Mouse (Mus musculus) frontal cortex, adult (tissue): ENCODE results near the gene Tedc1.
A peak's percentile ranks its signal among the peaks of the same experiment; 100 is the strongest.

ENCODE experiments used
- ATAC-seq: cut with Nextera tagmentation; 2 replicates; pipeline ENCODE4 v1.9.2; 2017; ENCODE audit warnings: mild to moderate bottlenecking, moderate library complexity, mixed read lengths; ENCODE audit not compliant: low TSS enrichment

The Tedc1 gene

DNA sequence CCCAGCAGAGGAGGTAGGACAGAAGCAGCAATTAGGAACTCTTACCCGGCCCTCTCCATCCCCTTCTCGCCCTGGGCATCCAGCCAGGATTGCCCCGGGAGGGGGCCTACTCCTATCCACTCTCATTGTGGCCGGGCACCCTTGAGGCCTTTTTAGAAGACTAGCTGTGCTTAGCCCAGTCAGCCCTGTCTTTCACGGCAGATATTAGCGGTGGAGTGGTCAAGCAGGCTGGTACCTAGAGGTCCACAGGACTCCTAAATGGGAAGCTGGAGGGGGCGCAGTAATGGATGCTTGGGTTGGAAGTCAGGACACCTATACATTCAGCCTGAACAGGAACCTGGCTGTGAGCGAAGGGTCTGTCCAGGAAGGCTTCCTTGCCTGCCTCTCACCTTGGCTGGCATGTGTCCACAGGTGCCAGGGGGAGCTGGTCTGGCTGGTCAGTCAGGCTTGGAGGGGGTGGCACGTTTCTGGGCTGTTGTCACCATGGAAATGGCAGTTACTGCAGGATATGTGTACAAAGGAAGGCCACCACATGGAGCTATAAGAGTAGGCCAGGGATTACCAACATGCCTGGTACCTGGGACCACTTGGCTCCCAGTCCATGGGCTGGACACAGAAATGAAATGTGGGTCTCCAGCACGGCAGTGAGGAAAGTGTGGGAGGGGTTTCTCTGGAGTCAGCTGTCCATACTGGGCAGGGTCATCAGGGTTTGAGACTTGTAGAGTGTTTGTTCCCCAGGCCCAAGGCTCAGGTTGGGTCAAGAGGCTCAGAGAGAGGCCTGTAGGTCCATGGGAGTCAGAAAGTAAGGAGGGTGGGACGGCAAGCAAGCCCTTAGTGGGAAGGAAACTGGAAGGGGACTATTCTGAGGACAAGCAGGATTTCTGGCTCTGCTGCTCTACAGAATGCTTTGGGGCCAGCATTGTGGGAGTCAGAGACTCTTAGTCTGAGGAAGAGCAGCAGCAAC is 17.0 kb upstream of the Tedc1 start:
- peak; percentile 13 for ATAC-seq

DNA sequence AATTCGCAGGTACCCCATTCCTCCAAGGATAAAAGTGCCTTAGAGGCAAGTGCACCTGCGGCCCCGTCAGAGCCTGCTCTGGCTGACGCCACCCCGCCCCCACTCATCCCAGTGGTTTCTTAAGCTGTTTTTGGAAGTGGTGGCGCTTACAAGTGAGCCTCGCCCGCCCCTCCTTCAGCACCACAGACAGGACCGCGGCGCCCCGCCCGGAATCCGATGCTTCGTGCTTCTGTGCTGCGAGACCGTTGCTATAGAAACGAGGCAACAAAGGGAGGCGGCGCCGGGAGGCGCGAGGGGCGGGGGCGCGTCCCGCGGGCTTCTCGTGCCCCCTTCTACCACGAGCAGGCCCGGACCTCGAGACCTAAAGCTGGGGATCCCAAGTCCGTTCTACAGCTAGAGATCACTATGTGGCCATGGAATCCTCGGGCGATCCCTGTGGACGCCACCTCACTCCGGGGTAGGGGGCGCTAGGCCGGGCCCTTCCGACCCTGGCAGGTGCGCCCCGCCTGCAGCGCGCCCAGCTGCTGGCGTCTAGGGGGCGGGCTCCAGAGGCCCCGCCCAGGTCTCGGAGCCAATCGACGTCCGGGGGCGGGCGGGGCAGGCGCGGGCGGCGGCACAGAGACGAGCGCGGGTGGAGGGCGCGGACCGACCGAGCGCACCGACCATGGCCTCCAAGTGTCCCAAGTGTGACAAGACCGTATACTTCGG is 16.2 kb upstream of the Tedc1 start, which contains the start of gene Crip2:
Gene Crip2 (plus strand): TSS at position 329 of the 708 bp plus-strand sequence.
- peak; percentile 60 for ATAC-seq

DNA sequence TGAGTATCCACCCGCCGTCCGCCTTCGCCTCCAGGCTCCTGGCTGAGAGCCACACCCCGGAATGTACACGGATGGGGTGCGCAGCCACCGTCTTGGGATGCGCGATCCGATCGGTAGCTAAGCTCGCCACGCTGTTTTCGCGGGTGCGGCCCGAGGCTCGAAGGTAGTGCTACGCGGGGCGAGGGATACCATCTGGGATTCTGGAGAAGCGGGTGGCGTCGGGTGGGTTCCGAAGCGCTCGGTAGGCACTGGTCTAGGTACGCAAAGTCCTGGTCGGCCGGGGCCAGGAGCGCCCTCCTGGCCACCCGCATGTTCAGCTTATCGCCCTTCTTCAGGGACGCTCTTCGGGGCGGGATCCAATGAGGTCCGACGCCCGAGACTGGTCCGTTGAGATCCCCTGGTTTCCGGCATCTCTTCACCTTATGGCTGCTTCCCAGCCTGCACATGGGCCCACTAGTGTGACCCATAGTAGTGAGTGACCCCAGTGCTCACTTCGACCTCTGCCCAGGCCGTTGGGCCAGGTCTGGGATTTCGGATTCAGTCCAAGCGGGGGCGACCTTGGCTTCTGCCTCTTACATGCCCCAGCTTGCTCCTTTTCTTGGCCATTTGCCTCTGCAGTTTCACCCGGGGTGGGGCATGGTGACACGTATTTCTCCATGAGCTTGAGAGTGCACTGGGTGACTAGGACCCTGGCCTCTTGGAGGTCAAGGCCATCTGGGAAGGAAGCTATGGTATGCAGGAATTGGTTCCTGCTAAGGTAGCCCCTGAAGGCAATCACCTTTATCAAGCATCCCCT is 15.4 kb upstream of the Tedc1 start:
- no peak for ATAC-seq

DNA sequence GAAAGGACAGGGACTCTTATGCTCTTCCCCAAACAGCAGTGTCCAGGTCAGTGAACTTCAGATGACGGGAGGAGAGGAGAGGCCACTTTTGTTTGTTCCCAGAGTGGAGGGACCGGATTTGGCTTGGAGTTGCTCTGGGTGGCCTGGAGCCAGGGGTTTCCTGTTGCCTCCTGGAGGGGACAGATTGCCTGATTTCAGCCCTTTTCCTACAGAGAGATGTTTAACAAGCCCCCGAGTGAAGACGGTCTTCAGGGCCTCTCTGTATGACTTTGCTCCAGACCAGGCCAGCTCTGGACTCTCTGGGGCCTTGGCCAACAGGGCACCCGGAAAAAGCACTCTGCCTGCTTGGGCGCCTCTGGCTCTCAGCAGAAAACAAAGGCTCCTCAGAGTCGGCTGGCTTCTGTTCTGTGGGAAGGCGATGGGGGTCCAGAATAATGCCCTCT is 14.7 kb upstream of the Tedc1 start:
- ATAC-seq, result no peak

DNA sequence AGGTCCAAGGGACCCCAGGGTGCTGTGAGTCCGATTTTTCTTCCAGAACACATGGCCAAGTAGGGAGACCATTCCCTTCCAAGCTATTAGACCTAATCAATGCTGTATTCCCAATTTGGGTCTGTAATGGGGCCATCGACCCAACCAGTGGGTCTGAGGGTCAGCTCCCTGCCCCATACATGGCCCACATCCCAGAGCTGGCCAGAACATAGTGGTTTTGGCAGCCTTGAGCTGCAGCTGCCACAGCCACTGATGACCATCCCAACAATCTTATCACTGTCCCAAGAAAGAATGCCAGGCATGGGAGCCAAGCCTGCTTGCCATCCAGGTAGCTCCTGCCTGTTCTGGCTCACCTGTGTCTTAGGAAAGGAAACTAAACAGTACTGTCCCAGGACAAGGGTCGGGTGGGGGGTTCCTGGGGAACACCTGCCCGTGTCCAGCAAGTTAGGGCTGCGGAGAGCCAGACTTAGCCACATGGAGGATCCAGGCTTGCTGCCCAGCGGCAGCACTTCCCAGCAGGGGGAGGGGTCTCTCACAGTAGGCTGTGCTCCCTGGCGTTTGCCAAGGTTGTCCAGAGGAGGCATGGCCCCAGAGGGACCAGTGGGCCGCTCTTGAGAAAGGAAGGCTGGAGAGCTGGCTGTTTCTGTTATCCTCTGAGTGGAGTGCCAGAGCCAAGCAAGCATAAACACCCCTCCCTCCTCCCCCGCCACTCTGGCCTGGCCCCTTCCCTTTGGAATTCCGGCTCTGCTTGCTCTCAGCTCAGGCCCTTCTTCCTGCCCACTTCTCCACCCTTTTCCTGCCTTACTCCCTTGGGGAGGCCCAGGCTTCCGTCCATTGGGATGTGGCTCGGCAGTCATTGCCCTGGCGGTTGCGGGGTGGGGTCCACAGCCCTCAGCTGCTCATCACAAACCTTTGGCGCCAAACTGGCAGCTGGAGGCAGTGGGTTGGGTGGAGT is 13.9 kb upstream of the Tedc1 start:
- no peak for ATAC-seq

DNA sequence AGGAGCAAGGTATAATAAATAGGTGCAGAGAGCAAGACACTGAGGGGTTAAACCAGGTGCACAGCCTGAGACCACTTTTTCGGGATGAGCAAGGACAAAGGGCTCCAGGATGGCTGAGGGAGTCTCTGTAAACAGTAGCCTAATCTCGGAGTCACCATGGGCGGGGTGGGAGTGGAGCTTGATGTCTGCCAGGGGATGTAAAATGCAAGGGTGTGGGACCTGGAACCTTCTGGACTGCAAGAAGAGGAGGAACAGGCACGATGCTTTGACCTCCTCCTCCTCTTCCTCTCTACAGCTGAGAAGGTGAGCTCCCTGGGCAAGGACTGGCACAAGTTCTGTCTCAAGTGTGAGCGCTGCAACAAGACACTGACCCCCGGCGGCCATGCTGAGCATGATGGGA is 13.1 kb upstream of the Tedc1 start:
- no peak for ATAC-seq

GRCm38 (mm10) chr12:113144001-113144756 is 12.0 kb upstream of the Tedc1 start:
- ATAC-seq, result no peak

DNA sequence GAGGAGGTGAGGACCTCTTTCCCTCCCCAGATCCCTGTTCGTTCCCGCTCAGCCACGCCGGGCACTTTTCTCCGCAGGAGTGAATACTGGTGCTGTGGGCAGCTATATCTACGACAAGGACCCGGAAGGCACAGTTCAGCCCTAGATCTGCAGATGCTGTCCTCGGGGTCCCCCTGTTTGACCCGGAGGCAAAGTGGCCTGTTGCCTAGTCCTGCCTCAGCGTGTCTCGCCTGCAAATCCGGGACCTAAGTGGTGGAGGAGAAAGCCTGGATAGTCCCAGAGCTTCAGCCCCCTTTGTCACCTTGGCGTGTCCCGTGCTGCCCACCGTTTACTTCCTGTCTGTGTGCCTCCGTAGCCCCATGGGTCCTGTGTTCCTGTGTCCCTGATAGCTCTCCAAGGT is 11.3 kb upstream of the Tedc1 start:
- ATAC-seq, result no peak

GRCm38 (mm10) chr12:113145591-113145990 is 10.6 kb upstream of the Tedc1 start:
- no peak for ATAC-seq

DNA sequence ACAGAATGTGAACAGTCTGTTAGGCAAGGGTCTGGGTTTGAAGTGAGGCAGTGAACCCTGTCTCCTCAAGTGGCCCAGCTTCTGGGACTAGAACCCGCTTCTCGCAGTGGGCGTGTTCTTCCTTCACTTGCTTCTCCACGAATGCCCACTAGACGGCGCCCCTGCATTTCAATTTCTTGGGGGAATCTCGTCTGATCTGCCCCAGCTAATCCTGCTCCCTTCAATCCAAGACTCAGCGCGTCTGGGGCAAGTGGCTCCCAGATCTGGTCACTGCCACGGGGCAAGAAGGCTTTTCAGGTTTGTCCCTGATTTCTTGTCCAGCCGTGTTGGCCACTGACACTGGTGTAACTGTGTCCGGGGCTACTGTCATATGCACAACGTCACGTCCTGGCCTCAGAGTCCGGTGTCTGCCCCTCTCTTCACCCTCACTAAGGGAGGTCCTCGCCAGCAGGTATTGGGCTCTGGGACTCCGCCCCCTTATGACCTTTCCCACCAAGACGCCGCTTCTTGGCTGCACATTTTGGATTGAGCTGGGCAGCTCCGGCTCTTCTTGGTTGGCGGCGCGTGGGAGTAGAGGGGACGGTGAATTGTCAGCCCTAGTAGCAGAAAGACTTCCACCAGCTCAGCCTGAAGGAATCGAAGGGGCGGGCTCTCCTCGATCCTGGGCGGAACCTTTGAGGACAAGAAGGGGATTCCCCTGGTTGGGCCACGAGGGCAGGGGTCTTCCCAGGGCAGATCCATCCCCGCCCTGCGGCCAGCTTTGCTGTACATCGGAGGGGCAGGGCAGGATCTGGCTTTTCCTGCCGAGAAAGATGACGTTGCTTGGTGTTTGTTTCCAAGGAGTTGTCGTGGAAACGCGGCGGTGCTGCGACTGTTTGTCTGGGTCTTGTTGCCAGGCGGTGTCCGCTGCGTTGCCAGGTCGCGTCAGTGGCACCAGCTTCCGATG is 9.8 kb upstream of the Tedc1 start, which contains the start of gene Crip1:
Gene Crip1 (plus strand): TSS at position 205 of the 946 bp plus-strand sequence.
- ATAC-seq, result peak; percentile 15; the same call in 1 of the 2 replicates

GRCm38 (mm10) chr12:113147481-113147880 is 8.7 kb upstream of the Tedc1 start:
- no peak for ATAC-seq

- ATAC-seq, result no peak
Measured at GRCm38 (mm10) chr12:113148381-113149035, 7.7 kb upstream of the Tedc1 start.

DNA sequence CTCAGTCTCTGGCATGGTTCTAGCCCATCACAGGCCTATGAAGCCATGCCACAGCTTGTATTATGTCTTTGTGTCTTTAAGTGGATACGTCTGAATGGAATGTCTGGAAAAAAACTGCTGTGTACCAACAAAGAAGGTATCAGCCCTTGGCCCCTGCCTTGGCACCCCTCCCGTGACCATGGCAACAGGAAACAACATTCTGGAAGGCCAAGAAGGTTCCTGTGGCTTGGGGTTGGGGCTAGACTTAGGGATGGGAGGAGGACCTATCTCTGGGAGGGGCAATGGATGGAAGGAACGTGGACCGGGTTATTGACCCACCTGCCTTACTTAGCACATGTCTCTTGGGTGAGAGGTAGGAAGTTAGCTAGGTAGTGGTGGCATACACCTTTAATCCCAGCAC is 6.9 kb upstream of the Tedc1 start:
- ATAC-seq, result no peak

DNA sequence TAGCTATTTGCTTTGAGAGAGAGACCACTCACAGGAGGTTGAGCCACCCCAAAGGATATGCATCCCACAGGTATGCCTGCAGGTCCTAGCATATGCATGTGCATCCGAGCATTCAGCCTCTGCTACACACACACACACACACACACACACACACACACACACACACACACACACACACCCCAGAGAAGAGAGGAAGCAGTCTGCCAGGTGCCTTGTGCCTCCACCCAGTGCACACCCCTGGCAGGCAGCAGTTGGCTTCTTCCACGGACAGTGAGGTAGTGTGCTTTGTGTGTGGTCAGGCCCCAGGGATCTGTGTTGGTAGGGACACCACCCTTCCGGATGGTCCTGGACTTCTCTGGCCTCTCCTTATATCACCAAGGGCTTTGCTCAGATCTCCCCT is 6.3 kb upstream of the Tedc1 start:
- ATAC-seq, result no peak

DNA sequence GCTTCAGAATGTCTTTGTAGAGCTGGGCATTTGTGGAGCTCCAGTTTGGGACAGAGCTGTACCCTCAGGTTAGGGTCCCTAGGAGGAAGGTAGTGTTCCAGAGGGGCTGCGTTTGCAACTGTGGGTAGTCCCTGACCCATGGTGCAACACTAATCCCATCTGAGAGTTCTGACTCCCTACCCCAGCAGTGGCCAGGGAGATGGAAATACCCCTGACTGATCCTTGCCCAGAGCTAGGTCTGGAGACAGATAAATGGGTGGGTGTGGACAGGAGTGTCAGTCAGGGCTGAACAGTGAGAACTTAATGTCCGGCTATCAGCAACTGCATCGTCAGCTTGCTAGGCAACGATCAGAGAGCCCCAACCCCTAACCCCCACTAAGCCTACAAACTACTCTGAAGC is 5.6 kb upstream of the Tedc1 start:
- no peak for ATAC-seq

GRCm38 (mm10) chr12:113151046-113151445 is 5.2 kb upstream of the Tedc1 start:
- ATAC-seq, result no peak

DNA sequence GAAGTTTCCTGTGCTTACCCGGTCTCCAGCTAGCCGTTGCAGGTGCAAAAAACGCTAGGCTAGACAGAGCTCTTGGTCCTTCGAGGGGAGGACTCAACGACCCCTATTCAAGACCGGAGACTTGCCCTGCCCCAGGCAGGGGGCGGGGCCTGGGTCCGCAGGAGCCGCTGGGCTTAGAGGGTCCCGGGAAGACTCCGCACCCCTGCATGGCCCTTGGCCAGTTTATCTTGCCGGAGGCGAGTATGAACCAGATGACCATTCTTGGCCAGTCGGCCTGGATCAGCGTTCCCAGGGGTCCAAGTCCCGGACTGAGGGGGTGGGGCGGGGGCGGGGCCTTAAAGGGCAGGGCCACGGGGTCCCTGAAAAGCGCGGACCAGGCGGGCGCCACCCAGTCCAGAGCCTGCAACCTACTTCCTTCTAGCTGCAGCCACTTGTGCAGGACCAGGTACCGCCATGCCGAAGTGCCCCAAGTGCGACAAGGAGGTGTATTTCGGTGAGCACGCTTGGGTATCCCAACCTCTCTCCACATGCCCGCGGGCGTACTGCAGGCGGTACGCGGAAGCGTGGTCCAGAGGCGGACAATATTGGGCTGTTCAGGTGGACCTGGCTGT is 4.5 kb upstream of the Tedc1 start:
- ATAC-seq, result no peak

- no peak for ATAC-seq
Measured at GRCm38 (mm10) chr12:113152272-113152661, 4.0 kb upstream of the Tedc1 start.
